Mouse (Mus musculus): ENCODE data around the gene Lypla2.

DNA sequence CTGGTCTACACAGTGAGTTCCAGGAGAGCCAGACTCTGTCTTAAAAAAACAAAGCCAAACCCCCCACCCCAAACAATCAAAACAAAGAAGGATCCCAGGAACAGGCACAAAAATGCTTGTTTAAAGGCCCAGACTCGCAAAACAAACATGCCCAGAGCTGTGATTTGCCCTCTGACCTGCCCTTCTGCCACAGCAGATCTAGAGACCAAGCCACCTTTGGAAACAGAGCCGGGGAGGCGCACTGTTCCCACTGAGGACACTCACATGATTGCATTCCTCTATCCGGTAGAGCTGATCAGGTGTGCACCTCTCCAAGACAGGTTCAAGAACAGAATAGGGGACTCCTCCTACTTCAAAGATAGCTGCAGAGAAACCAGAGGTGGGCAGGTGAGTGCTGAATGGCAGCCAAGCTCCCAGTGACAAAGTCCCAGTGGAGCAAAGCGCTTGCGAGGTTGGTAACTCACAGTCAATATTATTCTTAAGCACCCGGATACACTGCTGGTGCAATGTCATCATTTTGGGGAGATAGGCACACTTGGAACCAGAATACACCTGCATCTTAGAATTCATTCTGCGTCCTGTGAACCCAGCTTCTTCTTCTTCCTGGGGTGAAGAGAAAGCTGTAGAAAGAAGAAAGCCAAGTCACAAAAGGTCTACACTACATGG is 36.5 kb upstream of the Lypla2 start:
- no peak for TF ChIP-seq CTCF (IDR thresholded peaks at IDR 0.05; ENCODE audit: low read depth)
- TF ChIP-seq EP300 (IDR thresholded peaks at IDR 0.05; ENCODE audit: low read depth): no peak
